Mouse (Mus musculus) limb, embryonic 13.5 days (tissue): Measurements from ENCODE around the gene P4ha3. TPM values are rescaled to one million over a fixed set of nuclear protein-coding genes. Genes with fewer than 3 reads are reported as not detected.
A peak's percentile ranks its signal among the peaks of the same experiment; 100 is the strongest.

Experiments used
- ATAC-seq: fragments of 200-750 bp; cut with Nextera tagmentation; 2 replicates; pipeline ENCODE4 v1.8.0; 2017; ENCODE audit warnings: low read depth, moderate number of reproducible peaks, moderate TSS enrichment; ENCODE audit not compliant: low FRiP score
- H3K27ac ChIP-seq: fragments of 300-500 bp; sonication (generic); 2 replicates; pipeline ENCODE4 v1.5.1; 2015; ENCODE audit warnings: inconsistent platforms, mild to moderate bottlenecking, moderate library complexity
- H3K27me3 ChIP-seq: fragments of 300-500 bp; sonication (generic); 2 replicates; pipeline ENCODE4 v1.6.1; 2015; ENCODE audit warnings: mild to moderate bottlenecking, inconsistent platforms
- H3K36me3 ChIP-seq: fragments of 300-500 bp; sonication (generic); 2 replicates; pipeline ENCODE4 v1.6.1; 2015; ENCODE audit warnings: inconsistent platforms, mild to moderate bottlenecking, moderate library complexity
- H3K4me1 ChIP-seq: fragments of 300-500 bp; sonication (generic); 2 replicates; pipeline ENCODE4 v1.6.1; 2015; ENCODE audit warnings: inconsistent platforms
- H3K4me2 ChIP-seq: fragments of 300-500 bp; sonication (generic); replicated peaks from 2 replicates; pipeline ENCODE4 v1.6.1; 2015; ENCODE audit warnings: inconsistent platforms, mild to moderate bottlenecking, moderate library complexity
- H3K4me3 ChIP-seq: fragments of 300-500 bp; sonication (generic); 2 replicates; pipeline ENCODE4 v1.5.1; 2015; ENCODE audit warnings: moderate library complexity, mild to moderate bottlenecking, inconsistent platforms
- H3K9ac ChIP-seq: fragments of 300-500 bp; sonication (generic); 2 replicates; pipeline ENCODE4 v1.6.1; 2015; ENCODE audit warnings: mild to moderate bottlenecking, inconsistent platforms
- H3K9me3 ChIP-seq: fragments of 300-500 bp; sonication (generic); 2 replicates; pipeline ENCODE4 v1.6.1; 2016; ENCODE audit warnings: inconsistent platforms
- WGBS: fragments of 180-500 bp; shearing (Covaris S2); methylation state at CpG from one replicate; pipeline ENCODE4 v1.1.7; 2015; 5-methylcytosine and 5-hydroxymethylcytosine counted together
- polyA plus RNA-seq: library from polyadenylated mRNA; unstranded; fragments of >200 nt; fragmentation: Nextera tagmentation; extraction: Ambion mirVana; gene quantifications from 2 replicates; pipeline ENCODE4 v1.2.1, GENCODE M21; 2015

Gene P4ha3
- polyA plus RNA-seq, 1 experiment from 2014 or later, result 17.4 TPM

- Histone ChIP-seq H3K4me2 (no peak overlapping the region), H3K27me3 (no peaks in the 10 kb centered on the region), H3K9me3 (no peaks in the 10 kb centered on the region), H3K4me3 (no peak overlapping the region), H3K4me1 (peaks cover 25% of the 10 kb centered on the region), H3K27ac (no peak overlapping the region), H3K36me3 (peaks cover 18% of the 10 kb centered on the region), H3K9ac (no peak overlapping the region)
- no peak for ATAC-seq
- 55% methylated on average over 6 of the region's 6 CpGs for WGBS
These were observed 22.7 kb downstream of the P4ha3 start for GRCm38 (mm10) chr7:100307872-100308653.

DNA sequence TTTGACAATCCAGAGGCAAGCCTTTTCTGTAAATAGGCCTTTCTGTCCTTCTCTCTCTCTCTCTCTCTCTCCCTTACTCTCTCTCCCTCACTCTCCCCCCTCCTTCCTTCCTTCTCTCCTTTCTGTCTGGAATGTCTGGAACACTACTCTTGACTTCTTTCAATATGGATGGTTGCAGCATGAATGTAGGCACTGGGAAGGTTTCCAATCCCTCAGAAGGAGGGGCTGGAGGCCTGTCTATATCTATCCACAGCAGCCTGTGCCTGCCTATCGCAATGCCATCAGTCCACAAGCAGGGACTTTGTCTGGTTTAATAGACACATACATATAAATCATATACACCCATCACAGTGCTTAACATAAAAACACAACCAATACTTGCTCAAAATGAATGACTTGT is 23.9 kb downstream of the P4ha3 start:
- Histone ChIP-seq H3K27me3 (no peaks in the 10 kb centered on the region), H3K9me3 (no peaks in the 10 kb centered on the region), H3K36me3 (peaks cover 24% of the 10 kb centered on the region), H3K4me2 (no peak overlapping the region), H3K4me1 (peaks cover 25% of the 10 kb centered on the region), H3K27ac (peak overlapping the region; percentile 52; the same call in 1 of the 2 replicates), H3K9ac (no peak overlapping the region), H3K4me3 (no peak overlapping the region)
- ATAC-seq, result no peak; the same call in 1 of the 2 replicates
- 56% methylated on average over 1 of the region's 1 CpGs for WGBS

DNA sequence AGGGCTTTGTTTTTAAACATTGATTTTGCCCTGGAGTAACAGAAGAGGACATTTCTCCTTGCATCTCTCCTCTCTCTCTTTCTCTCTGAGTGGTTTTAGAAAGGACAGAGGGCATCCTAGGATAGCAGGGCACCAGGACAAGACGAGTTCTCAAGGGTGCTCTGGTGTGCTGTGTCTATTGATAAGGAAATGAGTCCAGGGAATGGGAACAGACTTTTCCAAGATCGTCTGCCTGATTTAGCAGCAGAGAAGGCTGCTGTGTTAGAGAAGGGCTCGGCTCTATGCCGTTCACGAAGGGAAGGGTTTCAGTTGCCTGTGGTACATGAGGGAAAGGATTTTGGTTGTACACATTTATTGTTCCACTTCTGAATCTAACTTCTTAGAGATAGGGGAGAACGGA is 24.4 kb downstream of the P4ha3 start:
- WGBS, result 57% methylated on average over 6 of the region's 6 CpGs
- H3K27ac ChIP-seq, result peak overlapping the region; percentile 45; the same call in 1 of the 2 replicates
- H3K9ac ChIP-seq, result no peak overlapping the region
- no peaks in the 10 kb centered on the region for H3K9me3 ChIP-seq
- H3K4me2 ChIP-seq, result no peak overlapping the region
- peaks cover 25% of the 10 kb centered on the region for H3K4me1 ChIP-seq
- H3K4me3 ChIP-seq, result no peak overlapping the region
- H3K36me3 ChIP-seq, result peaks cover 25% of the 10 kb centered on the region
- no peak for ATAC-seq
- no peaks in the 10 kb centered on the region for H3K27me3 ChIP-seq

DNA sequence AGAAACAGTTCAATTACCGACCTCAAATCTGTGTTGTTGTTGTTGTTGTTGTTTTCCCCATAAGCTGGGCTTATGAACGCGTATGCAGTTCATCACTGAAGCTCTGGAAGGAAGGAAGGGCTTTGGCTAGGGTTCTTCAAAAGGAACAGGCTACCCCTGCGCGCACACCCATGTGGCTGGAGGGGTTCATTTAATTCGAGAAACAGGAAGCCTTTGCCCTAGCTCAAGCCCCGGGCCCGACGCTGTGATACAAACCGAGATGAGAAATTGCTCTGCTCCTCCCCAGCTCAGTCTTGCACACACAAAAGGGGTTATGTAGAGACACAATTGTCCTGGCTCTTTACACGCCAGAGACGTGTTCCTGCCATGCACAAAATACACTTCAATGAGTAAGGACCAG is 25.0 kb downstream of the P4ha3 start:
- no peak for ATAC-seq
- H3K27ac ChIP-seq, result peak overlapping the region; percentile 39; the same call in 1 of the 2 replicates
- WGBS, result 75% methylated on average over 12 of the region's 12 CpGs
- H3K9me3 ChIP-seq, result no peaks in the 10 kb centered on the region
- H3K4me2 ChIP-seq, result no peak overlapping the region
- H3K36me3 ChIP-seq, result peaks cover 31% of the 10 kb centered on the region
- H3K4me3 ChIP-seq, result no peak overlapping the region
- H3K27me3 ChIP-seq, result no peaks in the 10 kb centered on the region
- H3K9ac ChIP-seq, result no peak overlapping the region
- H3K4me1 ChIP-seq, result peaks cover 25% of the 10 kb centered on the region

DNA sequence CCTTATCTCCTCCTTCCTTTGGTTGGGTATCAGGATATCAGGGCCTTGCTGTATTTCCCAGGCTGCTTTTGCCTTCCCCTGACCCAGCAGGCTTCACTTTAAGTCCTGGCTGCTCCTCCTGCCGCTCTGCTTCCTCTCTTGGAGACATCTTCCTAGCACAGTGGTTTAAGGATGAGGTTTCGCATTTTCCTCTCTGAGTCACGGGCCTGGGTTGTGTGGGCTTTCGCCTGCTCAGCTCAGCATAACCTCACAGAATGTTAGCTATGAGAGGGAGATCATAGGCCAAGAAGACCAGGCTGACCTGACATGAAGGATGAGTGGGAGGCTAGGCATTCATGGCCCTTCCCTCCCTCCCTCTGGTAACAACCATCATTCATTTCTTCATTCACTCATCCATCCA is 27.4 kb downstream of the P4ha3 start:
- peaks cover 25% of the 10 kb centered on the region for H3K4me1 ChIP-seq
- no peaks in the 10 kb centered on the region for H3K9me3 ChIP-seq
- peaks cover 55% of the 10 kb centered on the region for H3K36me3 ChIP-seq
- no peaks in the 10 kb centered on the region for H3K27me3 ChIP-seq
- no peak for ATAC-seq
- no peak overlapping the region for H3K9ac ChIP-seq
- H3K27ac ChIP-seq, result no peak overlapping the region
- no peak overlapping the region for H3K4me3 ChIP-seq
- 84% methylated on average over 4 of the region's 4 CpGs for WGBS
- no peak overlapping the region for H3K4me2 ChIP-seq

DNA sequence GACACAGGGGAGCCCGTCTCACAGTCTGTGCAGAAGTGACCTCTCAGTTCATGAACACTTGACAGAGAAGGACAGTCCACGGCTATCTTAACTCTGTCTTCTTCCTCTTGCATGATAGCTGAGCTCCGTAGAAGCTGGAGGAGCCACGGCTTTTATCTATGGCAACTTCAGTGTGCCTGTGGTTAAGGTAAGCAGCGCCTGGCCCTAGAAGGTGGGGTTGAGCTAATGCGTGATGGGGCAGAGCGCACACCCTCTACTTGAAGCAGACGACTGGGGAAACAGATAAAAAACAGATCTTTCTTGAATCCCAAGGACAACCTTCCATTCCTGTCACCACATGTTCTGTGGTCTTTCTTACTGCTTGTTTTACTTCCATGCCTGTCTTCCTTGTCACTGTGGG is 31.6 kb downstream of the P4ha3 start:
- H3K27me3 ChIP-seq, result no peaks in the 10 kb centered on the region
- H3K9me3 ChIP-seq, result no peaks in the 10 kb centered on the region
- H3K27ac ChIP-seq, result no peak overlapping the region
- ATAC-seq, result no peak
- H3K4me3 ChIP-seq, result no peak overlapping the region
- H3K4me1 ChIP-seq, result no peaks in the 10 kb centered on the region
- WGBS, result 91% methylated on average over 8 of the region's 8 CpGs
- H3K4me2 ChIP-seq, result no peak overlapping the region
- H3K36me3 ChIP-seq, result peaks cover 65% of the 10 kb centered on the region
- H3K9ac ChIP-seq, result no peak overlapping the region

DNA sequence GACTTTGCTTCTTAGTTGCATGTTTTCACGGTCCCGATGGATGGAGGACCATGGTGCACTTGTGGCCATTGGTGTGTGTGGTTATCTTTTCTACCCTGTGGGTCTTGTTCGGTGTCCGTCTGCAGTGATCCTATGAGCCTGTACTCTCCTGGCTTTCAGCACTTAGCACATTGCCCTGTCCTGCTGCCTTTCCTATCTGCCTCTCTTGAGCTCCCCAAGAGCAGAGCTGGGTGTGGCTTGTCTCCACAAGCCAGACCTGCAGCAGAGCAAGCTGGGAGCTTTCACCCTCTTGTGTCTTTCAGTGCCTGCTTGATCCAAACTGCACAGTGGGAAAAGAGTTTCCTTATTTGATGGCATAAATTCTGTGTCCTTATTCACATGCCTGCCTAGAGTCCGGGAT is 32.2 kb downstream of the P4ha3 start:
- Histone ChIP-seq H3K27me3 (no peaks in the 10 kb centered on the region), H3K9me3 (no peaks in the 10 kb centered on the region), H3K4me2 (no peak overlapping the region), H3K4me1 (no peaks in the 10 kb centered on the region), H3K4me3 (no peak overlapping the region), H3K9ac (no peak overlapping the region), H3K27ac (no peak overlapping the region), H3K36me3 (peaks cover 64% of the 10 kb centered on the region)
- no peak for ATAC-seq
- 97% methylated on average over 5 of the region's 5 CpGs for WGBS

- H3K4me1 ChIP-seq, result 0 out of 2 replicates have a peak, but pooled peaks cover 3% of the 10 kb centered on the region
- ATAC-seq, result no peak
- H3K9ac ChIP-seq, result no peak overlapping the region
- H3K27ac ChIP-seq, result no peak overlapping the region
- 88% methylated on average over 3 of the region's 3 CpGs for WGBS
- H3K36me3 ChIP-seq, result peaks cover 59% of the 10 kb centered on the region
- no peaks in the 10 kb centered on the region for H3K27me3 ChIP-seq
- no peak overlapping the region for H3K4me2 ChIP-seq
- no peaks in the 10 kb centered on the region for H3K9me3 ChIP-seq
- no peak overlapping the region for H3K4me3 ChIP-seq
These were observed 38.4 kb downstream of the P4ha3 start for GRCm38 (mm10) chr7:100323721-100324120.

DNA sequence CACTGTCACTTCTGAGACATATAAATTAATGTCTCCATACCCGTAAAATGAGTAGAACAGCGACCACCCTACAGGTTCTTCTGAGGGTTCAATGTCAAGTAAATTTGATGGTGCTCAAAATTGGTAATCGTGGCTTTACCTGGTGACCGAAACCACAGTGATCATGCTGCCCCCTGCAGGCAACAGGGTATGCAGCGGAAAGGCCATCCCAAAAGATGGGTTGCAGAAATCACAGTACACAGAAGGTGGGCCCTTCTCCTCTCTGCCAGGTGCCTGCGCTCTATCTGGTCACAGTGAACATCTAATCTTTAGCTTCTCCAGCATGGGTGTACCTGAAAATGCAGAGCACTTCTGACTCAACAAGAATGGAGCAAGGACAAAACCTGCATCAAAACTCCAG is 40.2 kb downstream of the P4ha3 start:
- Histone ChIP-seq H3K4me2 (no peak overlapping the region), H3K9me3 (no peaks in the 10 kb centered on the region), H3K9ac (no peak overlapping the region), H3K36me3 (peaks cover 59% of the 10 kb centered on the region), H3K4me3 (no peak overlapping the region), H3K27ac (no peak overlapping the region), H3K27me3 (no peaks in the 10 kb centered on the region), H3K4me1 (0 out of 2 replicates have a peak, but pooled peaks cover 3% of the 10 kb centered on the region)
- WGBS, result 76% methylated on average over 6 of the region's 6 CpGs
- ATAC-seq, result no peak

GRCm38 (mm10) chr7:100327514-100327913 is 42.2 kb downstream of the P4ha3 start:
- Histone ChIP-seq H3K9me3 (no peaks in the 10 kb centered on the region), H3K36me3 (peaks cover 73% of the 10 kb centered on the region), H3K27me3 (no peaks in the 10 kb centered on the region), H3K4me1 (0 out of 2 replicates have a peak, but pooled peaks cover 3% of the 10 kb centered on the region), H3K9ac (no peak overlapping the region), H3K4me3 (no peak overlapping the region), H3K27ac (peak overlapping the region; percentile 44; the same call in 1 of the 2 replicates), H3K4me2 (no peak overlapping the region)
- WGBS, result 89% methylated on average over 7 of the region's 7 CpGs
- no peak for ATAC-seq

DNA sequence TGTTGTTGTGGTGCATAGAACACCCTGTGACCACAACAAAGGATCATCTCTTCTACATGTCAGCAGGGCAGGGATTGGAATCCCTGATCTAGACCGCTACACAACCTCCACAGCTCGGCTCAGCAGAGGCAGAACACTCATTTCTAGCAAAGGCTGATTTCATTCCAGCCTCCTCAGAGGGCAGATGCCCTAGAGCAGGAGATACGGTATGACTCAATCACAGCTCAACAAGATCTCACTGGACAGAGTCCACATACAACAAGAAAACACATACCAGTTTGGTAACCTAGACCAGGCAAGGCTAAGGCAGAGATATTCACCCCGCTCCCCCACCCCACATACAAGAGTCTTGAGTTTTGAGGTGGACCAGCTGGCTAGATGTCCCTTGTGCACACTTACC is 43.3 kb downstream of the P4ha3 start:
- no peaks in the 10 kb centered on the region for H3K27me3 ChIP-seq
- no peak for ATAC-seq
- H3K27ac ChIP-seq, result no peak overlapping the region
- H3K36me3 ChIP-seq, result peaks cover 84% of the 10 kb centered on the region
- H3K4me3 ChIP-seq, result no peak overlapping the region
- H3K4me1 ChIP-seq, result 0 out of 2 replicates have a peak, but pooled peaks cover 3% of the 10 kb centered on the region
- H3K4me2 ChIP-seq, result no peak overlapping the region
- 93% methylated on average over 4 of the region's 4 CpGs for WGBS
- no peaks in the 10 kb centered on the region for H3K9me3 ChIP-seq
- no peak overlapping the region for H3K9ac ChIP-seq

GRCm38 (mm10) chr7:100331269-100331668 is 45.9 kb downstream of the P4ha3 start:
- 91% methylated on average over 3 of the region's 3 CpGs for WGBS
- Histone ChIP-seq H3K4me2 (no peak overlapping the region), H3K4me1 (0 out of 2 replicates have a peak, but pooled peaks cover 3% of the 10 kb centered on the region), H3K36me3 (peaks cover 91% of the 10 kb centered on the region), H3K9me3 (no peaks in the 10 kb centered on the region), H3K27ac (no peak overlapping the region), H3K4me3 (no peak overlapping the region), H3K27me3 (no peaks in the 10 kb centered on the region), H3K9ac (no peak overlapping the region)
- no peak for ATAC-seq

GRCm38 (mm10) chr7:100335921-100336320 is 50.6 kb downstream of the P4ha3 start:
- Histone ChIP-seq H3K27me3 (no peaks in the 10 kb centered on the region), H3K4me2 (no peak overlapping the region), H3K4me3 (no peak overlapping the region), H3K9me3 (no peaks in the 10 kb centered on the region), H3K27ac (no peak overlapping the region), H3K9ac (no peak overlapping the region), H3K4me1 (no peaks in the 10 kb centered on the region), H3K36me3 (peaks cover 91% of the 10 kb centered on the region)
- no peak for ATAC-seq
- 89% methylated on average over 2 of the region's 2 CpGs for WGBS
